Mouse (Mus musculus): Measurements from ENCODE around the gene AI597479. TPM values are rescaled to one million over a fixed set of nuclear protein-coding genes. Genes with fewer than 3 reads are reported as not detected.
"Not testable (repeated sequence)": the region's sequence is repeated elsewhere in the genome, so short reads cannot be mapped to it uniquely, and the experiment has no call there.

Gene AI597479
- polyA plus RNA-seq, 1 experiment: 27.7 TPM

GRCm38 (mm10) chr1:43127820-43128610 lies 29.5 kb downstream of the AI597479 start:
- H3K9me3 ChIP-seq (replicated peaks; ENCODE audit: control insufficient read depth, insufficient read depth, low read length, poor library complexity, severe bottlenecking): no peaks in the 10 kb centered on the region
- no peak overlapping the region for H3K9ac ChIP-seq (ENCODE audit: low read depth, poor library complexity, severe bottlenecking)
- H3K4me1 ChIP-seq (ENCODE audit: control insufficient read depth, insufficient read depth, low read length): no peaks in the 10 kb centered on the region
- no peaks in the 10 kb centered on the region for H3K27me3 ChIP-seq (ENCODE audit: control insufficient read depth, insufficient read depth, low read length, poor library complexity, severe bottlenecking)
- no peak overlapping the region for H3K4me3 ChIP-seq (ENCODE audit: low read depth, low read length)
- TF ChIP-seq EP300 (IDR thresholded peaks at IDR 0.05; ENCODE audit: insufficient read depth, low read depth, low read length) (no peak), CTCF (IDR thresholded peaks at IDR 0.05; ENCODE audit: low read depth, low read length) (no peak), POLR2A (IDR thresholded peaks at IDR 0.05; ENCODE audit: insufficient read depth, low read length) (no peak)
- no peak overlapping the region for H3K27ac ChIP-seq (ENCODE audit: insufficient read depth, low read length)
- no peaks in the 10 kb centered on the region for H3K36me3 ChIP-seq (ENCODE audit: control insufficient read depth, insufficient read depth, low read length, poor library complexity, severe bottlenecking)

GRCm38 (mm10) chr1:43130219-43130981 lies 31.9 kb downstream of the AI597479 start:
- Histone ChIP-seq H3K9ac (ENCODE audit: low read depth, poor library complexity, severe bottlenecking) (no peak overlapping the region), H3K27me3 (ENCODE audit: control insufficient read depth, insufficient read depth, low read length, poor library complexity, severe bottlenecking) (no peaks in the 10 kb centered on the region), H3K4me3 (ENCODE audit: low read depth, low read length) (no peak overlapping the region), H3K9me3 (replicated peaks; ENCODE audit: control insufficient read depth, insufficient read depth, low read length, poor library complexity, severe bottlenecking) (no peaks in the 10 kb centered on the region), H3K27ac (ENCODE audit: insufficient read depth, low read length) (no peak overlapping the region), H3K36me3 (ENCODE audit: control insufficient read depth, insufficient read depth, low read length, poor library complexity, severe bottlenecking) (no peaks in the 10 kb centered on the region), H3K4me1 (ENCODE audit: control insufficient read depth, insufficient read depth, low read length) (no peaks in the 10 kb centered on the region)
- no peak for TF ChIP-seq CTCF (IDR thresholded peaks at IDR 0.05; ENCODE audit: low read depth, low read length)
- no peak for TF ChIP-seq POLR2A (IDR thresholded peaks at IDR 0.05; ENCODE audit: insufficient read depth, low read length)
- no peak for TF ChIP-seq EP300 (IDR thresholded peaks at IDR 0.05; ENCODE audit: insufficient read depth, low read depth, low read length)

DNA sequence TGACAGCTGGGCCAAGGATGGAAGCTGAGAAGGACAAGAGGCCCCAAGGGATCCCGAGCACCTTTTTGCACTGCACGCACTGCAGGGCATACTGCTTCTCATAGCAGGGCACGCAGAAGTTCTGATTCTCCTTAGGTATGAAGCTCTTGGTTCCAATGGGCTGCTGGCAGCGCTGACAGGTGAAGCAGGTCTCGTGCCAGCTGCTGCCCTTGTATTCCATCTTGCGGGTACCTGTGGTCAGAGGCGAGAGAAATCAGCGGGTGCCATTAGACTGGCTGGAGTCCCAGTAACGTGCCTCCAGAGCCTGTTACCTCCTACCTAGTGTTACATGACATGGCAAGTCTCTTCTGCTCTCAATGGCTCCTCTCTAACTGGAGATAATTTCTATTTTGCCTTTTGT lies 33.1 kb downstream of the AI597479 start:
- H3K9me3 ChIP-seq (replicated peaks; ENCODE audit: control insufficient read depth, insufficient read depth, low read length, poor library complexity, severe bottlenecking): no peaks in the 10 kb centered on the region
- H3K36me3 ChIP-seq (ENCODE audit: control insufficient read depth, insufficient read depth, low read length, poor library complexity, severe bottlenecking): no peaks in the 10 kb centered on the region
- no peaks in the 10 kb centered on the region for H3K27me3 ChIP-seq (ENCODE audit: control insufficient read depth, insufficient read depth, low read length, poor library complexity, severe bottlenecking)
- H3K27ac ChIP-seq (ENCODE audit: insufficient read depth, low read length): no peak overlapping the region
- no peak overlapping the region for H3K9ac ChIP-seq (ENCODE audit: low read depth, poor library complexity, severe bottlenecking)
- TF ChIP-seq EP300 (IDR thresholded peaks at IDR 0.05; ENCODE audit: insufficient read depth, low read depth, low read length) (no peak), POLR2A (IDR thresholded peaks at IDR 0.05; ENCODE audit: insufficient read depth, low read length) (no peak), CTCF (IDR thresholded peaks at IDR 0.05; ENCODE audit: low read depth, low read length) (no peak)
- H3K4me1 ChIP-seq (ENCODE audit: control insufficient read depth, insufficient read depth, low read length): no peaks in the 10 kb centered on the region
- H3K4me3 ChIP-seq (ENCODE audit: low read depth, low read length): no peak overlapping the region

GRCm38 (mm10) chr1:43136488-43137029 lies 38.0 kb downstream of the AI597479 start:
- H3K36me3 ChIP-seq (ENCODE audit: control insufficient read depth, insufficient read depth, low read length, poor library complexity, severe bottlenecking); H3K9ac ChIP-seq (ENCODE audit: low read depth, poor library complexity, severe bottlenecking); H3K9me3 ChIP-seq (replicated peaks; ENCODE audit: control insufficient read depth, insufficient read depth, low read length, poor library complexity, severe bottlenecking); H3K4me1 ChIP-seq (ENCODE audit: control insufficient read depth, insufficient read depth, low read length); H3K4me3 ChIP-seq (ENCODE audit: low read depth, low read length); H3K27me3 ChIP-seq (ENCODE audit: control insufficient read depth, insufficient read depth, low read length, poor library complexity, severe bottlenecking); H3K27ac ChIP-seq (ENCODE audit: insufficient read depth, low read length): not testable (repeated sequence)

DNA sequence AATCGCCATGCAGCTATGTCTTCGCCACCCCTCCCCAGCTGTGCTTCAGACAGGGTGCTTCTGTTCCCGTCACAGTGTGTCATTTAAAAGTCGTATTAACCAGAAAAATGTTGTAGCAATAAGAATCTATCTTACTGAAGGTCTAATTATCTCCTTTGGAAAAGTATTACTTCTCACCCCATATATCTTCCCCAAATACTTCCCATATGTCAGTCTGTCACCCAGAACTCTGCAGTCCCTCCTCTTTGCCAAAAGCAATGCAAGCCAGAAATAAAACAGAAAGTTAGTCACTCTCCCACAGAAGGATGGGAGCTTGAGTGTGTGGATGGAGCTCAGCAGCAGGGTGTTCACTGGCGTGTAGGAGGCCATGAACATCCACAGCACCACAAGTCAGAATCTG lies 38.8 kb downstream of the AI597479 start:
- H3K27me3 ChIP-seq (ENCODE audit: control insufficient read depth, insufficient read depth, low read length, poor library complexity, severe bottlenecking): no peaks in the 10 kb centered on the region
- H3K4me1 ChIP-seq (ENCODE audit: control insufficient read depth, insufficient read depth, low read length): no peaks in the 10 kb centered on the region
- H3K9me3 ChIP-seq (replicated peaks; ENCODE audit: control insufficient read depth, insufficient read depth, low read length, poor library complexity, severe bottlenecking): no peaks in the 10 kb centered on the region
- TF ChIP-seq EP300 (IDR thresholded peaks at IDR 0.05; ENCODE audit: insufficient read depth, low read depth, low read length) (no peak), CTCF (IDR thresholded peaks at IDR 0.05; ENCODE audit: low read depth, low read length) (no peak), POLR2A (IDR thresholded peaks at IDR 0.05; ENCODE audit: insufficient read depth, low read length) (no peak)
- H3K4me3 ChIP-seq (ENCODE audit: low read depth, low read length): no peak overlapping the region
- no peak overlapping the region for H3K9ac ChIP-seq (ENCODE audit: low read depth, poor library complexity, severe bottlenecking)
- H3K27ac ChIP-seq (ENCODE audit: insufficient read depth, low read length): no peak overlapping the region
- H3K36me3 ChIP-seq (ENCODE audit: control insufficient read depth, insufficient read depth, low read length, poor library complexity, severe bottlenecking): no peaks in the 10 kb centered on the region

GRCm38 (mm10) chr1:43138268-43138812 lies 39.8 kb downstream of the AI597479 start:
- Histone ChIP-seq H3K27ac (ENCODE audit: insufficient read depth, low read length) (no peak overlapping the region), H3K4me1 (ENCODE audit: control insufficient read depth, insufficient read depth, low read length) (no peaks in the 10 kb centered on the region), H3K27me3 (ENCODE audit: control insufficient read depth, insufficient read depth, low read length, poor library complexity, severe bottlenecking) (no peaks in the 10 kb centered on the region), H3K9me3 (replicated peaks; ENCODE audit: control insufficient read depth, insufficient read depth, low read length, poor library complexity, severe bottlenecking) (no peaks in the 10 kb centered on the region), H3K36me3 (ENCODE audit: control insufficient read depth, insufficient read depth, low read length, poor library complexity, severe bottlenecking) (no peaks in the 10 kb centered on the region), H3K4me3 (ENCODE audit: low read depth, low read length) (no peak overlapping the region), H3K9ac (ENCODE audit: low read depth, poor library complexity, severe bottlenecking) (no peak overlapping the region)
- TF ChIP-seq CTCF (IDR thresholded peaks at IDR 0.05; ENCODE audit: low read depth, low read length) (peak; percentile 70), POLR2A (IDR thresholded peaks at IDR 0.05; ENCODE audit: insufficient read depth, low read length) (no peak), EP300 (IDR thresholded peaks at IDR 0.05; ENCODE audit: insufficient read depth, low read depth, low read length) (no peak)

All from ES-Bruce4 (cell line).